In genomic region chr8:91991542-91992452, GRCm38 (mm10) we compare ENCODE assay signal across 8 mouse cellular contexts.
A peak's percentile ranks its signal among the peaks of the same experiment; 100 is the strongest.
DNase-seq lines count a peak whose midpoint lies in the region; ATAC-seq and TF ChIP-seq lines count a peak whose summit lies in the region.

No protein-coding gene starts in this region.

- H3K36me3 ChIP-seq in lung, embryonic 14.5 days (ENCODE audit: insufficient read depth): no peaks in the 10 kb centered on the region
- H3K36me3 ChIP-seq in heart, embryonic 11.5 days (ENCODE audit: control insufficient read depth, insufficient read depth, low read length): no peaks in the 10 kb centered on the region
- no peaks in the 10 kb centered on the region for H3K36me3 ChIP-seq in limb, embryonic 13.5 days

- H3K27ac ChIP-seq in lung, embryonic 14.5 days (ENCODE audit: low read depth): peak overlapping the region; percentile 67
- H3K27ac ChIP-seq in heart, embryonic 11.5 days (ENCODE audit: low read depth, low read length): peak overlapping the region; percentile 50; the same call in 1 of the 2 replicates
- H3K27ac ChIP-seq in limb, embryonic 13.5 days: no peak overlapping the region

- peak; percentile 44 for DNase-seq in lung, embryonic 14.5 days
- no peak for DNase-seq in lung, postnatal 25 days (ENCODE audit: low spot score)
- DNase-seq in retina, embryonic 14.5 days (ENCODE audit: low spot score): peak; percentile 63
- no peak for DNase-seq in adipocyte (ENCODE audit: low spot score)
- no peak for DNase-seq in spleen, adult 18-20 months
- no peak for DNase-seq in urinary bladder, postnatal 25 days (ENCODE audit: low spot score)

- H3K4me2 ChIP-seq in lung, embryonic 14.5 days: peak overlapping the region; percentile 51
- H3K4me2 ChIP-seq in heart, embryonic 11.5 days: peak overlapping the region; percentile 11
- H3K4me2 ChIP-seq in limb, embryonic 13.5 days (replicated peaks): peak overlapping the region; percentile 27; the same call in 1 of the 2 replicates

- no peak for ATAC-seq in lung, embryonic 14.5 days (ENCODE audit: insufficient read depth)
- ATAC-seq in heart, embryonic 11.5 days (replicated peaks; ENCODE audit: insufficient number of reproducible peaks, low FRiP score, low TSS enrichment): no peak
- no peak for ATAC-seq in limb, embryonic 13.5 days (ENCODE audit: low FRiP score, low read depth)

- TF ChIP-seq CTCF in lung, embryonic 14.5 days (IDR thresholded peaks at IDR 0.05; ENCODE audit: low read depth): no peak

- H3K9ac ChIP-seq in lung, embryonic 14.5 days: no peak overlapping the region
- H3K9ac ChIP-seq in heart, embryonic 11.5 days (ENCODE audit: low read depth, low read length): no peak overlapping the region
- no peak overlapping the region for H3K9ac ChIP-seq in limb, embryonic 13.5 days

- WGBS in lung, embryonic 14.5 days: 28% methylated on average over 25 of the region's 25 CpGs
- WGBS in heart, embryonic 11.5 days (ENCODE audit: insufficient replicate concordance): 23% methylated on average over 25 of the region's 25 CpGs
- WGBS in limb, embryonic 13.5 days: 40% methylated on average over 25 of the region's 25 CpGs

- no peak overlapping the region for H3K4me3 ChIP-seq in lung, embryonic 14.5 days (ENCODE audit: low read depth, low read length)
- no peak overlapping the region for H3K4me3 ChIP-seq in heart, embryonic 11.5 days (ENCODE audit: low read depth, low read length)
- H3K4me3 ChIP-seq in limb, embryonic 13.5 days: no peak overlapping the region

- no peaks in the 10 kb centered on the region for H3K9me3 ChIP-seq in lung, embryonic 14.5 days (ENCODE audit: low read depth, low read length)
- peaks cover under 1% of the 10 kb centered on the region; the same call in 1 of the 2 replicates for H3K9me3 ChIP-seq in heart, embryonic 11.5 days (replicated peaks; ENCODE audit: control insufficient read depth, low read length)
- H3K9me3 ChIP-seq in limb, embryonic 13.5 days: peaks cover 5% of the 10 kb centered on the region

- H3K4me1 ChIP-seq in lung, embryonic 14.5 days (ENCODE audit: insufficient read depth): peaks cover 22% of the 10 kb centered on the region
- H3K4me1 ChIP-seq in heart, embryonic 11.5 days (ENCODE audit: control insufficient read depth, insufficient read depth, low read length): peaks cover 30% of the 10 kb centered on the region
- peaks cover 23% of the 10 kb centered on the region for H3K4me1 ChIP-seq in limb, embryonic 13.5 days

- peaks cover 8% of the 10 kb centered on the region; the same call in 1 of the 2 replicates for H3K27me3 ChIP-seq in lung, embryonic 14.5 days (ENCODE audit: insufficient read depth, low read length)
- peaks cover 30% of the 10 kb centered on the region for H3K27me3 ChIP-seq in heart, embryonic 11.5 days (ENCODE audit: control insufficient read depth, insufficient read depth, low read length)
- peaks cover 99% of the 10 kb centered on the region for H3K27me3 ChIP-seq in limb, embryonic 13.5 days

Comparison
In these comparisons a context has a peak if more than half of its experiments do, and no peak if none do; other contexts are left out.
1. DNase-seq: peak in lung, embryonic 14.5 days (single experiment) and retina, embryonic 14.5 days (single experiment); none in lung, postnatal 25 days (single experiment), adipocyte (single experiment), spleen, adult 18-20 months (0 of 2) and urinary bladder, postnatal 25 days (single experiment).
2. Peak in every context shown above with its lines, with median percentiles within 50 percentile points of each other: H3K4me2 ChIP-seq.